16 mouse cellular contexts compared by ENCODE assay signal in the genomic region with DNA sequence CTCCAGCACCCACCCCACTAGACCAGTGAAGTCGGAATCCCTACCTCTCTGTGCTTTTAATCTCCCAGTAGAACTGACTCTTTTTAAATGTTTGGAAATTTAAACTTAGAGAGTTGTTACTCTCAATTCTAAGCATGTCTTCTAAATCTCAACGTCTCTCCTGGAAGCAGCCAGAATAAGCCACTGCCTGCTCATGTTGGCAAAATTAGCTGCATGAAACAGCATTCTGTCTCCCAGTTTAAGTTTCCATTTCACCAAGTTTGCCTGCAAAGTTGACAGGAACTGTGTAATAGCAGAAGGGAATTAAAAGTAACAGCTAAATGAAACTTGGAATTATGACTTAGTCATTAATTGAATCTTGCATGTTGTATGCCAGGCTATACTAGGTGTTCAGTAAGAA. TPM values are rescaled to one million over a fixed set of nuclear protein-coding genes. Genes with fewer than 3 reads are reported as not detected.
"Had no signal": no experiment of that assay in that cellular context is flagged by ENCODE, and none has a peak within 500 bp of the region (broad histone marks: within the 10 kb centered on the region; RNA-seq: fewer than 3 reads in every experiment).

No protein-coding gene starts in this region.

- DNase-seq: right cerebral cortex, postnatal 4 days; spleen, adult 18-20 months; thymus, adult 18-20 months; thymus, adult 2 months; thymus, postnatal 14 days; thymus, postnatal 25 days; thymus, postnatal 36 days; thymus, postnatal 4 days had no signal

- H3K27ac ChIP-seq: neural tube, embryonic 12.5 days; neural tube, embryonic 13.5 days; neural tube, embryonic 15.5 days; stomach, embryonic 15.5 days; stomach, postnatal 0 days had no signal

- H3K36me3 ChIP-seq: neural tube, embryonic 12.5 days; neural tube, embryonic 13.5 days; neural tube, embryonic 15.5 days; stomach, embryonic 15.5 days had no signal

- H3K27me3 ChIP-seq: stomach, embryonic 15.5 days had no signal

- H3K9me3 ChIP-seq: neural tube, embryonic 12.5 days; neural tube, embryonic 13.5 days; neural tube, embryonic 15.5 days; stomach, embryonic 15.5 days had no signal

- H3K4me2 ChIP-seq: neural tube, embryonic 12.5 days; neural tube, embryonic 13.5 days; neural tube, embryonic 15.5 days; stomach, embryonic 15.5 days had no signal

- H3K4me3 ChIP-seq: neural tube, embryonic 12.5 days; neural tube, embryonic 13.5 days; neural tube, embryonic 15.5 days; stomach, embryonic 15.5 days had no signal

- H3K9ac ChIP-seq: neural tube, embryonic 12.5 days; neural tube, embryonic 13.5 days; neural tube, embryonic 15.5 days; stomach, embryonic 15.5 days had no signal

RNA-seq across cellular contexts. Expression of a gene that starts 1.1 kb away (rescaled TPM):
- total RNA-seq: neutrophil, adult 5-6 weeks had no signal
- polyA plus RNA-seq: spleen, adult 2 months; testis, adult 2 months had no signal
